Mouse (Mus musculus) forelimb bud, embryonic 11.5 days (tissue): ENCODE measurements around the gene Hnrnpa0.

Source experiments
- DNase-seq: peaks from one replicate; pipeline ENCODE4 v3.0.0-alpha.2; 2012; ENCODE audit warnings: low read depth, low spot score

The Hnrnpa0 gene

DNA sequence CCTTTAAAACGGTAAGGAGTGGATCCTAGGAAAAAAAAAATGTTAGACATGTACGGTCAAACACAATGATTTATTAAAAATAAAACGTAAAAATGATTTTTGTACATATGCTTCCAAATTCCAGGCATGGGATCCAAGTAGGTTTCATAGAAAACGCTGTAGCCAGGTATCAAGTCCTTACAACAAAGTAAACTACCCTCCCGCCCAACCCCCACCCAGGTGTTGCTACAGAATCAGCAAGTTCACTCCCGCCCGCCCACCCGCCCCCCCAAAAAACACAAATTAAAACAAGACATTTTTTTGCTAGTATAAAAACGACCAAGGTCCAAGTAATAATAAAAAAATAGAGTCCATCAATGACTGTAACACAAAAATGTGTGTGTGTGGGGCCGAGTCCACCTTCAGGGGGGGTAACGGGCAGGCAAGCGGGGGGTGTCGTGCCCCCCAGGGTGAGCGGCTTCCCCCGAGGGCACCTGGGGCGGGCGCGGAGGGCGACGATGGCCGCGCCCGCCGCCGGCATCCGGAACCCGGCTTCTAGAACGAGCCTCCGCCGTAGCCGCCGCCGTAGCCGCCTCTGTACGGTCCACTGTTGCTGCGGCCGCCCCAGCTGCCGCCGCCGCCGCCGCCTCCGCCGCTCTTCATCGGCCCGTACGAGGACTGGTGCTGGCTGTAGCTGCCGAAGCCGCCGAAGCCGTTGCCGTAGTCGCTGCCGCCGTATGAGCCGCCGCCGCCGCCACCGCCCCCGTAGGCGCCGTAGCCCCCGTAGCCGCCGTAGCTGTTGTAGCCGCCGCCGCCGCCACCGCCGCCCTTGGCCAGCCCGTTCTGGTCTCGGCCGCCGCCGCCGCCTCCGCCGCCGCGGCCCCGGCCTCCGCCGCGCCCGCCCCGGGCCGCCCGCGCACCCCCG is 1.2 kb downstream of the Hnrnpa0 start:
- DNase-seq, result no peak

DNA sequence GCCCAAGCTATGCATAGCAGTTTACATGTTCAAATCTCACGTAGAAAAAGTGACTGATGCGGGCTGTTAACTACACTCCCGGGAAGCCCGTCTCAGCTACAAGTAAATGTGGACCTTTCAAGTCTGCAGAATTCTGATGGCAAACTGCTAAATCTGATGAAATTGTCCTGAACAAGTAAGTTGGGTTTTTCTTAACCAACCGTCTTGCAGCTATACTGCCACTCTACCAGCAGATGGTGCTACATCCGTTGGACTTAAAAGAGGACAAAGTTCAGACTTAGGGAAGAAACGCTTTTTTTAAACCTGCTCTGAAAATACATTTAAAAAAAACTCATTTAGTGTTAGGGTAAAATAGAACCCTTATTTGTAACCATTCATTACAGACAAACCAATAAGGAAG is 2.2 kb downstream of the Hnrnpa0 start:
- peak; percentile 72 for DNase-seq

DNA sequence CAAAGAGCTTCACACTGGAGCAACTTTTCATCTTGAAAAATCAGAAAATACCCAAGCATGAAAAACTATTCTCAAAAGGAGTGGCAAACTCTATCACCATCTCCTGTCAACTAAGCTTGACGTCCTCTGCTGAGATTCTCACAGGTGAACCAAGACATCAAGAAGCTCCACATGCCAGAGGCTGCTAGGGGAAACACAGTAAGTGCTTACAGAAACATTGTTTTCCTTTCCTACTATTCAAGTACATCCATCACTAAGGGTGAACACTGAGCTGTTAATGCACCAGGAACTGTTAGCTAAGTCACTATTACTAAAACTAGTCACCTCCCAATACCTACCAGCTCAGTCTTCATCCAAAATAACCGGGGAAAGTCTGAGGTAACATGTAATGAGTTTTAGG is 3.4 kb downstream of the Hnrnpa0 start:
- no peak for DNase-seq

DNA sequence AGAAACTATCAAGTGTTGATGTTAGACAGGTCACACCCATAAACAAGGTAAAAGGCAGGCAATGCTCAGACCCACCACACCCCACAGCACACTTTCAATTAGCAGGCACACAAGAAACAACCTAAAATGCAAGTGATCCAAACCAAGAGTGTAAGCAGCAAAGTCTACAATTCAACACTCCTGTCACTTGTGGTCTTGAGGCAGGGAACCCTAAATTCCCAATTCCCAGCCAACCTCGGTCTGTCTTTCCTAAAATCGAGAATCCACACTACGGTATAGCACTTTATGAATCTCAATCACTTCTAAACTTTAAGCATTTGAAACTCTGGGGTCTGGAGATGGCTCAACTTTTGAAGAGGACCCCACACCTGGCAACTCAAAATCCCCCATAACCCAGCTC is 4.1 kb downstream of the Hnrnpa0 start:
- DNase-seq, result no peak

DNA sequence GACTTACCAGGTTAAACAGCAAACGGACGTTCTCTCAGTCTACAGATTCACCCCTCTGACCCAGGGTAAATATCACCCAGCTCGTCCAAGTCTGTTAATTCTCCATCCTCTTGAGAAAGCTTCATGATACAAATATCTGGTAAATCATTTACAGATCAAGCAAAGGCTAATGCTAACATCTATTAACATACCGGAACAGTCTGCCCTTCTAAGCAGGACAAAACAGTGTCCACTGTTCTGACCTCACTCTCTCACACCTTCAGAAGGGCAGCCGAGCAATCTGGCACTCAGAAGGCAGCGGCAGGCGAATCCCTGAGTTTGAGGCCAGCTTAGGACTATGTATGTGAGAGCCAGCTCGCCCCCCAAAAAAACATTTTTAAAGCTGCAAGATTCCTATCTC is 5.0 kb downstream of the Hnrnpa0 start:
- no peak for DNase-seq

DNA sequence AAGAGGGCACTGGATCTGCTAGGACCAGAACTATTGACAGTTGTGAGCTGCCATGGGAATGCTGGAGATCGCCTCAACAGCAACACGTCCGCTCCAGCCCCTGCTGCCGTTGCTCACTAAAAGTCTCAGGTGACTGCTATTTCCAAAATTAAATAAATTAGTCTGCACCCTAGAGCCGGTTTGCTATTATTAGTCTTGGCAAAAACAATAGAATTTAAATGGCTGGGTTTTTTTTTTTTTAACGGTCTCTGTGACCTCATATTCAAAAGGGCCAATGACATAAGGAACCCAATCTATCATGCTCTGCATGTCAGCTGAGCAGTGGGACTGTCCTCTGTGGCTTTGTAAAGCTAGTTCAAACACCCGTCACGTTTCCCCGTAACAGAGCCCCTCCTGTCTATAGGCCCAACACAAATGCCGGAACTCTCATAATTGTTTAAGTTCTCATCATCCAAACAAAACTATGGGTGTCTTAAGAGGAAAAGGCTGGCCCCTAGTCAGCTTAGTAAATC is 5.5 kb downstream of the Hnrnpa0 start:
- DNase-seq, result no peak

DNA sequence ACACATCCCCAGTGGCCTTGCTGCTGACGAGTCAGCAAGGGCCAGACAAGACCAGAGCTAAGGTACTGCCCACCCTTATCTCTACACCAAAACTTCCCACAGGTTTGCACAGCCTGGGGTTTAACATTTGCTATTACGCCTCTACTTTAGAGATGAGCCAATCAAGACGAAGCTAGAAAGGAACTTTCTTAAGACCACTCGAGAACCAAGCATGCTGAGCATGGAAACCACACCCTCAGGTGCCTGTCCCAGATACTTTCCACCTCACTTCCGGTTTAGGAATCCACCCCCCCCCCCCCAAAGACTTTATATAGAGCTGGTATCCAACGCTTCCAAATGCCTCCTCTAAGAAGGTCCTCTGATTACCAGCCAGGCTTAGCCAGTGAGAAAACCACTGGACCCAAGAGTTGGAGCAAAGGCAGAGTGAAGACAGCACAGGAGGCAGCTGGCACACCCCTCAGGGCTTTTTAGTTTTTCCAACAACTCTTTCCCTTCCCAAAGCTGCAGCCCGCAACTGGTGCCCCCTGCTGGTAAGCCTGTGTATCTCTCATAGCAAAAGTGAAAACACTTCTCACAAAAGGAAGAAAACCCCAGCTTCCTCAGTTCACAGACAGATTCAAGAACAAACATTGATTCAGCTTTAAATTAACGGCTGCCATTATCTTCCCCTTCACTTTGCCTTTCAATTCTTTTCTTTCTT is 10.9 kb downstream of the Hnrnpa0 start:
- DNase-seq, result peak; percentile 49

DNA sequence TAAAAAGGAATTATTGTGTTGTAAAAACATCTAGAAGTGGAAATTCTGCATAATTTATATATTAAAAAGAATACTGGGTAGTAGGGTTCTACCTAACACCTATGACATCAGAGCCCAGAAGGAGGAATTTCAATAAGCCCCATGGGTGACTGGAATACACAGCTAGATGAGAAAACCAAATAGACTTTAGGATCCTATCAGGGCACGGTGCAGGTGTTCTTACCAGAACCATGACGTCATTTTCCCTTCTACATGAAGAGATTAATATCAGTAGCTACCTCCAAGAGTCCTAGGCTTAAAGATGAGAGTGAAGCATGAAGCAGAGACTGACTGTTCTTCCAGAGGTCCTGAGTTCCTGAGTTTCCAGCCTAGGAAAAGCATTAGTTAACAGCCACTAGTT is 11.6 kb downstream of the Hnrnpa0 start:
- no peak for DNase-seq

DNA sequence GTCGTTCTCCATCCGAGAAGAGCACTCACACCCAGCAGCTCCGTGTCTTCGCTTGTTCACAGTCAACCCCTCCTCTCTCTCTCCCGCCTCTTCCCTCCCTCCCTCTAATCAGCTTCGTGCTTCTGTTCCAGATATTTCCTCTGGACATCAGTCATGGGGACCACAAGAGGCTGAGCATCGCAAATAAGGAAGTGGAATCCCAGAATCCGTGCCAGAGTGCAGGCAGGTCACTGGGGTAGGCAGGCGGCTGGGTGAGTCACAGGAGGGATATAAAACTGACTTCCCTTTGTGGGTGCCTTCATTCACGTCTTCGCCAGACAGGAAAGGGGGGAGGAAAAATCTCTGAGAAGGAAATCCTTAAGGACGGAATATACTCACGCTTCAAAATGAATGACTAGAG is 13.1 kb downstream of the Hnrnpa0 start:
- no peak for DNase-seq

DNA sequence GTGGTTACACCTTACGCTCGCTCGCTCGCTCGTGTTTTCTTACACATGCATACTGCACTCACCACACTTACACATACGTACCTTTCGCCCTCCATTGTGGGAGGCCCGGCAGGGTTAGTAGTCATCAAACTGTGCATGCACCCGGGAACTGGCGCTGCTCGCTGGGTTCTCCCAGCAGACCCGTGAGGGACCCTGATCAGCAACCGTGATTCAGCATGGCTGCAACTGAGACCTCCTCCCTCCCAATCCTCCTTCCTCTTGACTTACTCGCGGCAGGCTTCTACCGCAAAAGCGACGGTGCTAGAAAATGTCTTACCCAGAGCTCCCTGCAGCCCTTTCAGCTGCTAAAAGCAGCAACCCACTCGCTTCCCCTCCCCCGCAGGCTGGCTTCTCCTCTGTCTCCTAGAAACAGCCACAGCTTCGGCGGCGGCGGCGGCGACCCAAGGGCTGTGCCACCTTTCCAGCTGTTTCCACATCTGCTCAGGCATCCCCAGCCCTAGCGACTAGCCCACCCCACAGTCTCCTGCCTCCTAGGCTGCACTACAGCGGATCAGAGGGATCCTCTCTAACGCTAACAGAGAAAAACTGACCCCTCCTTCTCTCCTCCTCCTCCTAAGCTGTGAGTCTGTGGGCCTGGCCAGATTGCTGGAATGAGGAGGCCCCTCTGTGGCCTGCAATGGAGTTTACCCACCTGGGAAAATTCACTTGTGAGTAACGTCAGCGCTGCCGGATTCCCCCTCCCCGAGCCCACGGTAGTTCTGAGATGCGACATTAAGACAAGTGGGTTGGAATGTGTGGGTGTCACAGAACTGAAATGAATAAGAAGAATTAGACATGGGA is 15.1 kb downstream of the Hnrnpa0 start, which contains the start of gene Klhl3:
Klhl3 (minus strand) TSS at position 532 of the 840 bp plus-strand sequence.
- peak; percentile 63 for DNase-seq

DNA sequence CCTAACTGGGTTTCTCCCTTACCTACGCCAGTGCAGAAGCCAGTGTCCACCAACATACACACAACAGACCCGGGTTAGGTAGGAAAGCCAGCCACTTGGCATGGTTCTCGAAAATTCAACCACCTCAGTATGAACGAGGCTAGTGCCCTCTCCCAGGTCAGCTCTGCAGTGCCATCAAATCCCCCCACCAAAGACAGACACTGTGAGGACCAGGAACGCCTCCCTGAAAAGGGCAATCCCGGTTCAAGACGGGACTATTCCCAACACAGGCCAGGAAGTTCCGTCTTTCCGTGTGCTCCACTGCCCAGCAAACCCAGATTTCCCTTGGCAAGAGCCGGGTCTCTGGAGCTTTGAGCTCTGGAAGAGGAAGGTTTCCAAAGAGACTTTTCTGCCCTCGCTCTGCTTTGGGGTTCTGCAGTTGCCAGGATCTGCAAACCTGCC is 15.7 kb downstream of the Hnrnpa0 start:
- DNase-seq, result no peak

DNA sequence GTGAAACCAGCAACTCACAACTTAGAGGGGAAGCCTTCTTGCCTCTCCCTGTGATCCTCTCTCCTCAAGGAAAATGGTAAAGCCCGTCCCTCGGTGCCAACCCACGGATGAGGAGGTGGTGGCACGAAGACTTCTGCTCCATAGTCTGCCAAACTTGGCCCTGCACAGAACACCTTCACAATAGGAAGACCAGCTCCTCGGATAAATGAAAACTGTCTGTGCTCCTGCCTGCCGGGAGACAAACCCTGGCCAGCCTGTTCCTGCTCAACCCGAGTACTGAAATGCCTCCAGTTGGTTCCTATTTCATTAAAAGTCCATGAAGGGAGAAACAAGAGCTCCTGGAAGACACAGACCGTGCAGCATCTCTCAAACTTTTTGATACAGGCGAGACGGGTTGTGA is 16.2 kb downstream of the Hnrnpa0 start:
- no peak for DNase-seq

DNA sequence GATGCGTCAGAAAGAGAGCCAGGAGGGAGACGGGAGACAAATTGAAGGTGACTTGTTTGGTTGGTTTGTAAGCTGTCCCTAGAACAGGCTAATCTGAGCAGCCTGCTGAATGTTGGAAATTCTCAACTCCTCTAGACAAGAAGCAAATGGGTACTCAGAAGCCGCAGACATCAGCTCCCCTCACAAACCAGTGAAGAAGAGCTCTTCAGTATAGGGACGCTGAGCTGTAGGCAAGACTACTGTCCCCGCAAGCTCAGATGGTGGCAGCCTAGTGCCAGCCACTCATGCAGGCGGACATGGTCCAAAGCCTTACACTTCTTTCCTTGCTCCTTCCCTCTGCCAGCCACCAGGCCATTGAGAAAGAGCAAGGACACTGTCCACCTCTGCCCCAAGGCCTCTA is 17.1 kb downstream of the Hnrnpa0 start:
- no peak for DNase-seq

DNA sequence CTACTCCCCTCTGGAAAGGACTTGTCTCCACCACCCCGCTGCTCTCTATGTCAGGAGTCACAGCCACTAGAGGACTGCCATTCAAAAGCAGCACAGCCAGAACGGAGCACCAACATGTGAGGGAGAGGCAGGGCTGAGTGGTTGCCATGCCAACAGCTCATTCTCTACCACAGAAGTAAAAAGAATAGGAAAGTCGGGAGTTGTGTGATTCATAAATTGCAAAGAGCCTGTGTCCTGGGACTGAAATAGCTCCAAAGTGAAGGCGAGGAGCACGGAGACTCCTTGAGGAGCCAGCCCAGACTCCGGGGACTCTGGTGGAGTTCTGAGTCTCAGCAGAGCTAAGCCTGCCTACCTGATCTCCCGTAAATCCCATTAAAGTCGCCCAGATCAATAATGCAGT is 37.7 kb downstream of the Hnrnpa0 start:
- DNase-seq, result no peak

DNA sequence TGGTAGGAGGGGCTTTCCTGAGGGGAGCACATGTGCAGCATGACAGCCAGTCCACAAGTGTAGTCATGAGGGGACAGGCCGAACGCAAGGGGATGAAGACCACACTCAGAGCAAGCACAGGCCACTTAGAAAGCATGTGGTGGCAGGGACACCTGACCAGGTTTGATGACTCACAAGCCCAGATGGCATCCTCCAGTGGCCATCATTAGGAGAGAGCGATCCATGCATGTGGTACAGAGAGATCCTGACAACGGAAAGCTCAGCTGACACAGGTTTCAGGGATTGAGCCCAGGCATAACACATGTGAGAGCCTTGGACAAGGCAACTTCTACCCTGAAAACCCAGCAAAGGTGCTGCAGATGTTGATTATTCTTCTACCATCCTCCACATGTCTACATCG is 44.0 kb downstream of the Hnrnpa0 start:
- DNase-seq, result no peak

DNA sequence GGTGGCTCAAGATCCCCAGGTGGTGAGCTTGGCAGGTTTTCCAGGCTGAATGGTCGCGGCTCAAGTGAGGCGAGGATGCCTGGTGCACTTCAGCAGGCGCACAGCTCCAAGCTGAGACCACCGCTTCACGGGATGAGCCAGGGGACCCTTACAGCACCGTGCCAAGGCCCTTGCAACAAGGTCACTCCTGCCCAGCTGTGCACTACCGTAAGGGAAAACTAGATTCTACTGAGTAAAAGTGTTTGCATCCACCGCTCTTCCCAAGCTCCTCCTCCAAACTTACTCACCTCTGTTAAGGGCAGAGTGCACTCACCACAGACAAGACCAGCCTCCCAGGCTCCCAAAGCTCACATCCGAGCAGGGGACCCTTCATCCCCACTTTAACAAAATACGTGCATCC is 44.8 kb downstream of the Hnrnpa0 start:
- DNase-seq, result no peak

DNA sequence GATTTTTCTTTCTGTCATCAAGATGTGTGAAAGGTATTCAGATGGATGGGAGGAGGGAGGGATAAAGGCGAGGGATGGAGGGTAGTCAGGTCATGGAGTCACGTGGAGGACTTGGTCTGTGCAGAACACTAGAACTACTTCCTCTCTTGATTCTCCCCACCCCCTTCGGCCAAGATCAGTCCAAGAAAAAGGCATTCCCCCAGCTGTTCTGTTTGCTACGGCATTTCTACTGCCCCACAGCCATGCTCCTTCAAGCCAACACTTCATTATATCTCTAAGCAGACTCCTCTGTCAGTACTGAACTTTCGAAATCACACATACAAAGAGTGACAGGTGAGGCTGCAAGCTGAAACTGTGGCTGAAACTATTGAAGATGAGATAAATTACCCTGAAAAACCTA is 45.3 kb downstream of the Hnrnpa0 start:
- no peak for DNase-seq

DNA sequence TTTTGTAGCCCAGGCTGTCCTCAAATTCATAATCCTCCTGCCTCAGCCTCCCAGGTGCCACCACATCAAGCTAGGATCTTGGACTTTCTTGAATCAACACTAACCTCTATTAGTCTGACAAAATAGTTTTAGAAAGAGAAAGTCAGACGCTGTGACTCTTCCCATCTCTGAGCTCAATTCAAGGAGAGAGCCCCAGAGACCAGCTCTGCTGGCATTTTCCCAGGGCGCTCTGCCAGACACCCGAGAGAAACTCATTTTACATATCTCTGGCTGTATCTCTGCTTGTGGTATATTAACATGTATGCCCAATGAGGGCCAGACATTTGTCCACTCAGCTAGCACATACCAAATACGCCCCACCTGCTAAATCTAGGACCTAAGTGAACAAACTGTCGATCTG is 50.0 kb downstream of the Hnrnpa0 start:
- DNase-seq, result no peak
